Mouse (Mus musculus) lung, adult 18-20 months (tissue): Measurements from ENCODE around the gene Cars2.
"Not testable (repeated sequence)": the region's sequence is repeated elsewhere in the genome, so short reads cannot be mapped to it uniquely, and the experiment has no call there.

ENCODE experiments used
- DNase-seq, 2 experiments: peaks; one replicate each; pipeline ENCODE4 v3.0.0; 2022; ENCODE audit warnings: mixed read lengths in 2 of 2

Cars2 gene

GRCm38 (mm10) chr8:11506802-11507201 is 43.8 kb downstream of the Cars2 start:
- peak; percentile 66 for DNase-seq

GRCm38 (mm10) chr8:11506074-11506473 is 44.5 kb downstream of the Cars2 start:
- no peak for DNase-seq

DNA sequence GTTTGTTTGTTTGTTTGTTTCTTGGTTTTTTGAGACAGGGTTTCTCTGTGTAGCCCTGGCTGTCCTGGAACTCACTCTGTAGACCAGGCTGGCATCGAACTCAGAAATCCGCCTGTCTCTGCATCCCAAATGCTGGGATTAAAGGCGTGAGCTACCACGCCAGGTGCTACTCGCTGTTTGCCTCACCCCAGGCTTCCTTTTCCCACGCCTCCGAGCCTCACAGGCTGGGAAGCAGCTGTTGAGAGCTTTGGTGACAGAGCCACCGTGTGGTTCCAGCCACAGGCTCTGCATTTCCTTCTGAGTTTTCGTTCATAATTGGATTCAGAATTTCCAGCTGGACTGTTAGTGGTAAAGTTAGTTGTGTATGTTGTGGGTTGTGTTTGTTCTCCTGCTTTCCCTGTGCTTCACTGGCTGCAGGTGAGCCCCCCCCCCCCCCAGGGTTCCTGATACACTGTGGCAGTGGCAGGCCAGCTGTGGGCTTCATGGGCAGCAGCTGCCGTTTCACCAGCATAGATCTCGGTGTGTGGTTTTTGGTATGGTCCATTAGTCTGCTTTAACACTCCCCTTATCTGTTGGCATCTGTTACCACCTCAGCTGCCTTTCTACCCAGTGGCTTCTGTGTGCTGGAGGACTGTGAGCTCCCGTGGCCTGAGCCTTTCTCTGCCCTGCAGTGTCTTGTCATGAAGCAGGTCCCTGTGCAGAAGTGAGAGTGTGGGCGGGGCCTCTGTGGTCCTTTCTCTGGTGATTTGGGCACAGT is 46.9 kb downstream of the Cars2 start:
- DNase-seq, result no peak

- peak in 1 of 2 experiments; percentile 79 for DNase-seq
These were observed 51.6 kb downstream of the Cars2 start for GRCm38 (mm10) chr8:11498786-11499485.

GRCm38 (mm10) chr8:11498281-11498680 is 52.3 kb downstream of the Cars2 start:
- DNase-seq, result peak in 1 of 2 experiments; percentile 71

DNA sequence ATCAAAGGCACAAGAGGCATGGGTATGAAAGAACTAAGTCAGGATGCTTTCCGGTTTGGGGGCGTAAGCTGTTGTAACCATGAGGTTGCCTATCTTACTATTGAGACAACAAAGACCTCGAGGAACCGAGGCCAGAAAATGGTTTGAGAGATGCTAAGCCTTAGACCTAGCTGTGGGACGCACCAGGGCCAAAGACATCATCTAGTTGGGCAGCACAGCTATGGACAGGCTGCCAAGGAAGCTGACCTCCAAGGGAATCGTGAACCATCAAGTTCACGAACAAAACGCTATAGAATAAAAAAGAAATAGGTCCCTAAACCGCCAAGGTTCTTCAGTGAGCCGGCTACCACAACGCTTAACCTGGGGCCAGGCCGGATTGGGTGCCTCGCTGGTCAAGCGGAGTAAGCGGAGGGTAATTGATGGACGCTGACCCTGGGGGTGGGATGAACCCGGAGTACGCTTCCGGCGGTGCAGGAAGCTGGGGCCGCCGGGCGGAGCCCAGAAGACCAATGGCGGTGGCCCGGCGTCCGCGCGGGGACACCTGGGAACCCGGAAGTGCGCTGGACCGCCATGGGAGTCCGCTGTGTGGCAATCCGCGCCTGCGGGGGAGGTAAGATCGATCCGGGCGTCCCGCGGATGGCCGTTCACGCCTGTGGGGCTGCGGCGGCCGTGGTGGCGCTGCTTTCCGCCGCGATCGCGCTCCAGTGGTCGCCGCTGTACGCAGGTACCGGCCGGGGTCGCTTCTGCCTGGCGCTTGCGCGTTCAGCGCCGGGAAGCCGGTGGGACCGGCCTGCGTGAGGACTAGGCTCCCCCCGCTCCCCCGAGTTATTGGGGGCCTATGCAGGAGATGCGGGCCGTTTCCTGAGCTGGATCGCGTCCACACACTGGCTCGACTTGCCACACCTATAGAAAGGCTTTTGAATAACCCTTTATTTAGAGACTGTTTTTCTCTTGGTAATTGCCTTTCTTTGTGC is 53.3 kb downstream of the Cars2 start, which contains the start of gene Naxd:
TSS of gene Naxd (plus strand) at position 490 of the 974 bp plus-strand sequence.
- DNase-seq, result peak; percentile 92 to 95

GRCm38 (mm10) chr8:11492340-11492739 is 58.2 kb downstream of the Cars2 start:
- DNase-seq, result not testable (repeated sequence)

GRCm38 (mm10) chr8:11487229-11487628 is 63.4 kb downstream of the Cars2 start:
- DNase-seq, result no peak

GRCm38 (mm10) chr8:11486142-11486541 is 64.4 kb downstream of the Cars2 start:
- DNase-seq, result peak; percentile 61 to 70

DNA sequence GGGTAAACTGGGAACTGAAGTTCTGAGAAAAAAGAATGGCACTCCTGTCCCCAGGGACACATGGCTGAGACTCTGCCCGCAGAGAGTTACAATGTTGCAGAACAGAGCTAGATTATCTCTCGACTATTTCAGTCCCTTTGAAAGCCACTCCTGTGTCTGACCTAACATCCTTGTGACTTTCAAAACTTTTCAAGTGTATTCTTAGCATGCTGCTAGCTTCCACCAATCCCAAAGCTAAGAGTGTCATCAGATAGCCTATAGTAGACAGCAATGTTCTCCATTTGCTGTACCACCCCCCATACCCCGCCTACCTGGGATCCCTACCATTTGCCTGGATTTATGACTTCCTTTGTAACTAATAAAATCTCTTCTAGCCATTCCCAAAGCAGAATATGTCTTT is 68.0 kb downstream of the Cars2 start:
- no peak for DNase-seq

DNA sequence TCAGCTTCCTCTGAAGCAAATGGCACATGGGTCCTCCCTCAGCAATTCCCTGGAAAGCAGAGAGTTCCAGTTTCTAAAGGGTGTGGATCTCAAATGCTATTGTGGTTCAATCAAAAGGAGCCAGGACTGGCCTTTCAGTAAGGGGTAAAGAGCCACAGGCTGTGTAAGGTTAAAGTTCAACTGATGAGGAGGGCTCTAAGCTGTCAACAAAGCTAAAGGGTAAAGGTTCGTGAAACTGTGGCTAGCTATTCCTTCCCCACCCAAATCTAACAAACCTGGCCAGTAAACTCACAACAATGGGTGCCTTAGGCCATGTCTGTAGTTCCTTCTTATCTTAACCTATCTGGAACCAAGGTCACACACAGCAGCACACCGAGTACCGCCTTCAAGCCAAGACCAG is 68.7 kb downstream of the Cars2 start:
- no peak for DNase-seq

GRCm38 (mm10) chr8:11479591-11479990 is 71.0 kb downstream of the Cars2 start:
- no peak for DNase-seq

DNA sequence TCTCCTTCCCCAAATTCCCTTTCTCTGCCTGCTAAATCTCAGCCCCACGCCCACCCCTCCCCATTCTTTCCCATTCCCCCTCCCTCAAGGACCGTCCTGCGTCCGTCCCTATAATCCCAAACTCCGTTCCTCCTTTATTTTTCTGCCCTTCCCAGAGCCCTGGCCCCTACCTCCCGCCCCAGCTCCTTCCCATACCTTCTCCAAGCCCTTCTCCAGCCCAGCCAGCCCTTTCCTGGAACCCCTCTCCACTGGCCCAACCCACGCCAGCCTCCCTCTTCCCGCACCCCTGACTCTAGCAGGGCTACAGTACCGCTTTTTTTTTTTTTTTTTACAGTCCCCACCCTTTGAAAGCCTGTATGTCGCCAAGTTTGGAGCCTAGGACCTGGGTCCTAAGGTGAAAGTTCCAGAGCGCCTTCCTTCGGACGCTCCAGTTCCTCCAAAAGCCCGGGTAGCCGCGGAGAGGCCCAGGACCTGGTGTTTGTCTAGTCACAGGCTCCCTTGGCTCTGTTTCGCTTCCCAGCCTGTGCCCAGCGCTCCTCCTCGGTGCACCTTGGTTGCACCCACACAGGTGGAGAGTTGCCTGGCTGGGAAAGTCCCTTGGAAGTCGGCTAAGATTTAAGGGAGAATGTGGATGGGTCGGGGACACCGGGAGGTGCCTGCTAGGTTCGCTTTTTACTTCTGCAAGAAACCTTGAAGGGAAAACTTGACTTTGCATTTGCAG is 71.6 kb downstream of the Cars2 start:
- peak in 1 of 2 experiments; percentile 20 for DNase-seq

DNA sequence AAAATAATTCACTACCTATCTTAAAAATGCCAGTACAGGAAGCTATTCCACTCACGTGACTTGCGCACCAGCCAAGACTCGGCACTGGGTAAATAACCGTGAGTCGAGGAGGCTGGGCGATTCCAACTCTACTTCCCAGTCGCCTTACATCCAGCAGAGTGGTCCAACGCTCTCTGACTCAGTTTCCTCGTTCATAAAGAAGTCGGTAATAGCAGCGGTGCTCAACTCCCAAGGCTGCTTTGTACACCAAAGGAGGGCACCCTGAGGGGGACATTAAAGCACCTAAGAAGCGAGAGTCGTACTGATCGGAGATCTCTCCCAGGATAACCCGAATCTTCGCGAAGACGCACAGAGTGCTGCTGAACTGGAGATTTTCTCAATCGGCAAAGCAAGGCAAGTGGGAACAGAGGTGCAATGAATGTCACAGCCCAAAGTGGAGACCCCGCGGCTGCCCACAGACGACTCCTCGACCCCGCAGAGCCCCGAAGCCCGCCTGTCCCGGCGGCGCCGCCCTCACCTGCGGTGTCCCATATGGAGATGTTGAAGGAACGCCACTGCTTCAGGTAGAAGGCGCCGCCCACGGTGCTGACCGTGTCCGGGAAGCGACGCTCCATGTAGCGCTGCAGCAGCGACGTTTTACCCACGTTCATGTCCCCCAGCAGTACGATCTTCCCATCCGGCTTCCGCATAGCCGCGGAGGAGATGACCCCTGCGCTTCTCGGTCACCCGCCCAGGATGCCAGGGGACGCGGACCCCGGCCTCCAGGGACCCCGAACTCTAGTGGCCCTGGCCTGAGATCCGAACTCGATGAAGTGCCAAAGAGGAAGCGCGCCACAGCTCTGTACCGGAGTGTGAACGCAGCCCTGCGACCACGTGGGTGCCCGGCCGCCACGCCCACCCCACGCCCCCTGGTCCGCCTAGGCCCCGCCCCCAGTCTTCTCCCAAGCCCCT is 72.5 kb downstream of the Cars2 start, which contains the start of gene Rab20:
TSS of gene Rab20 (minus strand) at position 900 of the 951 bp plus-strand sequence.
- DNase-seq, result peak; percentile 87 to 89

DNA sequence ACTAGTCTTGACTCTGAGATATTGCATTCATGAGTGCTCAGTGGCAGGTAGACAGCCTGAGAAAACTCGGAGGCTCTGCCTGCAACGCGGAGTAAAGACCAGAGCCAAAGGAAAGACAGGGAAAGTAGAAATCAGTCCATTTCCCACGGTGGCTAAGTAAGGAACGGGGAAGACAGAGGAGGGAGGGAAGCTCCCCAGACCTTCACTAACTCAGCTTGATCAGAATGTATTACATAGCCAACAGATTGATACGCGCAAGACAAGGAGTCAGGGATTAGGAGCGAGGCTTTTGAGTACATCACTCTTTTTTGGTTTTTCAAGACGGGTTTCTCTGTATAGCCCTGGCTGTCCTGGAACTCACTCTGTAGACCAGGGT is 73.4 kb downstream of the Cars2 start:
- no peak for DNase-seq

DNA sequence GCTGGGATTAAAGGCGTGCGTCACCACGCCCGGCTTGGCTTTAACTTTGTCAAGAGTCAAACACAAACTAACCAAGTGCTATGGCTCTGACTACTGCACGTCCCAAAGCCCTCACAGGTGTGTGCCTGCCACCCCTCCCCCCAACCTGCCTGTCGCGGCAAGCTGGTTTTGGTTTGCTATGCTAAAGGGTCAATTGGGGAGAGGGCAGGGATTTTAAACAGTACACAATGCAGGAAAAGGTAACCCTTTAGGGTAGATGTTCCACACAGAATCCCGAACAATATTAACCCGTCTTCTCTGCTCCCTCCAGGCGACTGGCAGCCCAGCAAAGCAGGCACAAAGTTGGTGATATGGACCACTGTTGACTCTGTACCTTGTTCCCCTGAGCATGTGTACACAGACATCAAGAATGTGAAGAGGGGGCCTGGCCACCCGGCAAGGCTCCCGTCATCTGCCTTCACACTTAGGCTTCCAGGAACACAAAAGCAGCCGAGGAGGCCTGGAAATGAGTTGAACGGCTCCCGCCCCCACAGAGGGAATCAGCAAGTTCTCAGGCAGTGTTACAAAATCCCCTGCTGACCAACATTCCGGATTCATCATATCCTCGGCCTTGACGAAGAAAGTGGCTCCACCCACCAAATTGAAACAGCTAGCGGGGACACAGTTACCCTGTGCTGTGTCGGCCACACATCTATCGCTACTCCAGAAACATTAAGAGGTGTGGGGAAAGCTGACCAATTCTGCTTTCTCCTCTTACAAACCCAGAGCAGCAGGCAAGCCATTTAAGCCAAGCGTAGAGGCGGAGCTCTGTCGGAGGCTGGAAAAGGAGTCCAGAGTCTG is 74.0 kb downstream of the Cars2 start:
- DNase-seq, result peak; percentile 83 to 91

DNA sequence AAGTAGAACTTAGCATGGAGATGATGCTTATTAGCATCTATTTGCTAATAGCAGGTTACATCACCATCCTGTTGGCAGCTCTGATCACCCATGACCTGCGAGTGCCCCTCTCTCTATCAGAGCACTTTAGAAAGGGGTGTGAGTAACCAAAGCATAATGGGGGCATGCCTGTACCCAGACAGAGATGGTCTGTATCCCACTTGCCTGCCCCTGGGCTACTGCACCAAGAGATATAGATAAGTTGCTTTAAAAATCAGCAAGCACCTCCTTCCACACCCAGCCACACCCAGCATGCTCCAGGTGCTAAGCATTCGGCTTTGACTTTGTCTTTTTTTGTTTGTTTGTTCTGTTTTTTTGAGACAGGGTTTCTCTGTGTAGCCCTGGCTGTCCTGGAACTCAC is 74.7 kb downstream of the Cars2 start:
- DNase-seq, result no peak

DNA sequence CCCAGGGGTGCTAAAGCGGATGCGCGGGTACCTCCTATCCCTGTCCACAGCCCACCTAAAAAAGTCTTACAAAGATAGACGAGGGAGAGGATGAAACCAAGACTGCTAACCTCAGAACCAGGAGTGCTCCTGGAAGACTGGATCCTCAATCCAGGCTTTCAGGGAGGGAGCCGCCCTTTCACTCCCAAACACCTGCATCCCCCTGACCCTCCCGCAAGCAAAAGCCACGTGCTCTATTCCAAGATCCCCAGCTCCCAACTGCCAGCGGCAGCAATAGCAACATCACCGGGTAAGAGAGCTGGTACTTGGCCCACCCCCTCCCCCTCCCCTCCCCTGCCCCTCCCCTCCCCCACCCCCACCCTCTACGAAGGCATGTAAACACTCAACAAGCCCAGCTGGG is 75.2 kb downstream of the Cars2 start:
- no peak for DNase-seq

DNA sequence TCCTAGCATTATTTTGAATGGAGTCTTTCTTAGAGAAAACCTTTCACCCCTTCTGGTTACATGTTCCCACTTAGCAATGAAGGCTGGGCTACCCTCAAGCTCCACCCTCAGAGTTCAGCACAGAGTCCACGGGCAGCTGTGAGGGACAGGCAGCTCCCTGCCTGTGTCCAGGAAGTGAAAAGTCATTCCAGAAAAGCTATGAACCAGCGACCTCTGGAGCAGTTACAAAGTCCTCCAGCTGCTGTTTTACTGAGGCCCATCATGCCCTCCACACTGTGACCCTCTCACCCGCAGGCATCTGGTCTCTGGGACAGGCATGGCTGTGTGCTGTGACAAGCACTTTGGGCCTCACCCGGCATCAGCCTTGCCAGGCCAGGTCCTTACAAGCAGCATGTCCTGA is 77.5 kb downstream of the Cars2 start:
- peak; percentile 71 to 82 for DNase-seq

DNA sequence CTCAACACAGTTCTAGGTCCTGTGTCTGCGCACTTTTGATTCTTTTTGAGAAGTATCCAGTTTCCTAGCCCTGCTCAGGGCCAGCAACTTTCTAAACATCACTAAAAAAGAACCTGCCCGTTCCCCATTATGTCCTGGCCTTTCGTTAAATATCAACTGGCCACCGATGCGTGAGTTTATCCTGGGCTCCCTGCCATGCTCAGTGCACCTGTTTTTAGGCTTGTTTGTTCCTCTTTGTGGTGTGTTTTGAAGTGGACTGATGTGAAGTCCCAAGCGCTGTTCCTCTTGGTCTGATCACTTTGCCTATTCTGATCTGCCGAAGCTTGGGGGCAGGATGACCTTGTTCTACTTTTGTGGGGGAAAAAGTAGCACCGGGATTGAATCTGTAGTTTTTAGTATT is 79.3 kb downstream of the Cars2 start:
- no peak for DNase-seq
